Mouse (Mus musculus) CH12.LX (cell line): ENCODE measurements around the gene Trappc10.

ENCODE experiments used
- CTCF ChIP-seq, 2 experiments: IDR thresholded peaks in 1 of 2; conservative IDR thresholded peaks in 1 of 2; 2 replicates each; pipeline ENCODE4 v1.5.1; 2011 to 2012; ENCODE audit warnings: low read depth in 2 of 2, low read length in 2 of 2, improper control_type of control experiment in 1 of 2, inconsistent platforms in 1 of 2, mild to moderate bottlenecking in 1 of 2, moderate library complexity in 1 of 2
- POLR2A ChIP-seq: IDR thresholded peaks from 2 replicates; pipeline ENCODE4 v1.6.1; 2011; ENCODE audit warnings: low read depth, mild to moderate bottlenecking, improper control_type of control experiment, low read length
- RAD21 ChIP-seq: IDR thresholded peaks from 2 replicates; pipeline ENCODE4 v1.6.1; 2011; ENCODE audit warnings: low read depth, mild to moderate bottlenecking, low read length, improper control_type of control experiment, moderate library complexity
- ZKSCAN1 ChIP-seq: IDR thresholded peaks from 2 replicates; pipeline ENCODE4 v1.6.1; 2012; ENCODE audit warnings: low read depth, inconsistent platforms, low read length, improper control_type of control experiment, borderline replicate concordance

DNA sequence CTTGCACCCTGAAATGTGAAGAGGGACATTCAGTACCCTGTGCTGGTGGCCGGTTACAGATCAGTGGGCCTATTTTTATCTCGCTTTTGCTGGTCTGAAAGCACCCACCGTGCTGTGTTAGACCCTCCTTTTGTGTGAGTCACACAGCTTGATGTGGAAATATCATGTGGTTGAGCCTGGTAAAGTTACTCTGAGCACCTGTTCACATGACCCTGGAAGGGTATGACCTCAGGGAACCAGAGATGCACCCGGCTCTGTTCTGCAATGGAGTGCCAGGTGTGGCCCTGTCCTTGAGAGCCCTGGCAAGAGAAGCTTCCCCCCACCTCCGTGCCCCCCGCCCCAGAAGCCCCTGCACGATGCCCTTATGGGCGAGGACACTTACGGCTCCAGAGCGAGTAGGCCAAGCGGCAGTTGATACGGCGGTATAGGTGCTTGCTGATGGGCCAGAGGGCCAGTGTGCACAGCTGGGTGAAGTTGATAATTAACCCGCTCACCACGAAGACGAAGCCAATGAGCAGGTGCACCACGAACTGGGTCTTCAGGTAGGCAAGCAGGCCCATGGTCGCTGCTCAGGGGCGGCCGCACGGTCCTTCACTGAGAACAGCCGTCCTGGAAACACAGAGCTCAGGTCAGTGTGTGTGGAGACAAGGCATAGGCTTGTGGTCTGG, 43.2 kb upstream of the Trappc10 start:
- TF ChIP-seq ZKSCAN1 (no peak), CTCF (conservative IDR thresholded peaks at IDR 0.05 in 1 of 2, IDR thresholded peaks at IDR 0.05 in 1 of 2; ENCODE audit: low read depth in 2 of 2, low read length in 2 of 2) (no peak), POLR2A (no peak), RAD21 (no peak)
